Mouse (Mus musculus): ENCODE data around the gene Spata17.

The Spata17 gene

GRCm38 (mm10) chr1:187086027-187086426 lies 129.2 kb downstream of the Spata17 start:
- no peak for DNase-seq (ENCODE audit: low read depth, low spot score)

GRCm38 (mm10) chr1:187077352-187077751 lies 137.9 kb downstream of the Spata17 start:
- no peak for DNase-seq (ENCODE audit: low read depth, low spot score)

- no peak for DNase-seq (ENCODE audit: low read depth, low spot score)
Measured at GRCm38 (mm10) chr1:187077043-187077334, 138.3 kb downstream of the Spata17 start.

GRCm38 (mm10) chr1:187076198-187077042 lies 138.8 kb downstream of the Spata17 start:
- DNase-seq (ENCODE audit: low read depth, low spot score): peak; percentile 41

- no peak for DNase-seq (ENCODE audit: low read depth, low spot score)
Measured at GRCm38 (mm10) chr1:187059874-187060273, 155.4 kb downstream of the Spata17 start.

GRCm38 (mm10) chr1:187054333-187054732 lies 160.9 kb downstream of the Spata17 start:
- no peak for DNase-seq (ENCODE audit: low read depth, low spot score)

- no peak for DNase-seq (ENCODE audit: low read depth, low spot score)
Measured at GRCm38 (mm10) chr1:187053862-187054261, 161.4 kb downstream of the Spata17 start.

- no peak for DNase-seq (ENCODE audit: low read depth, low spot score)
Measured at GRCm38 (mm10) chr1:187052532-187052931, 162.7 kb downstream of the Spata17 start.

- no peak for DNase-seq (ENCODE audit: low read depth, low spot score)
Measured at GRCm38 (mm10) chr1:187051296-187051695, 164.0 kb downstream of the Spata17 start.

GRCm38 (mm10) chr1:187048681-187049288 lies 166.5 kb downstream of the Spata17 start:
- no peak for DNase-seq (ENCODE audit: low read depth, low spot score)

- no peak for DNase-seq (ENCODE audit: low read depth, low spot score)
Measured at GRCm38 (mm10) chr1:187044726-187045125, 170.5 kb downstream of the Spata17 start.

GRCm38 (mm10) chr1:187039801-187040200 lies 175.5 kb downstream of the Spata17 start:
- DNase-seq (ENCODE audit: low read depth, low spot score): no peak

- DNase-seq (ENCODE audit: low read depth, low spot score): no peak
Measured at GRCm38 (mm10) chr1:187035785-187036184, 179.5 kb downstream of the Spata17 start.

GRCm38 (mm10) chr1:187031796-187032195 lies 183.5 kb downstream of the Spata17 start:
- DNase-seq (ENCODE audit: low read depth, low spot score): peak; percentile 67

GRCm38 (mm10) chr1:187028841-187029240 lies 186.4 kb downstream of the Spata17 start:
- DNase-seq (ENCODE audit: low read depth, low spot score): no peak

GRCm38 (mm10) chr1:187020011-187020410 lies 195.3 kb downstream of the Spata17 start:
- DNase-seq (ENCODE audit: low read depth, low spot score): no peak

- DNase-seq (ENCODE audit: low read depth, low spot score): no peak
Measured at GRCm38 (mm10) chr1:187016116-187016515, 199.1 kb downstream of the Spata17 start.

- DNase-seq (ENCODE audit: low read depth, low spot score): peak; percentile 23
Measured at GRCm38 (mm10) chr1:187015673-187016072, 199.6 kb downstream of the Spata17 start.

GRCm38 (mm10) chr1:187014141-187014540 lies 201.1 kb downstream of the Spata17 start:
- no peak for DNase-seq (ENCODE audit: low read depth, low spot score)

- no peak for DNase-seq (ENCODE audit: low read depth, low spot score)
Measured at GRCm38 (mm10) chr1:187011601-187012000, 203.7 kb downstream of the Spata17 start.

GRCm38 (mm10) chr1:187010071-187010470 lies 205.2 kb downstream of the Spata17 start:
- DNase-seq (ENCODE audit: low read depth, low spot score): no peak

- DNase-seq (ENCODE audit: low read depth, low spot score): no peak
Measured at GRCm38 (mm10) chr1:187008236-187008635, 207.0 kb downstream of the Spata17 start.

GRCm38 (mm10) chr1:187006227-187006925 lies 208.9 kb downstream of the Spata17 start:
- no peak for DNase-seq (ENCODE audit: low read depth, low spot score)
